Mouse (Mus musculus): ENCODE results near the gene Iffo2.

- TF ChIP-seq POLR2A (IDR thresholded peaks at IDR 0.05; ENCODE audit: borderline replicate concordance, extremely low read depth, insufficient read depth, insufficient read length, poor library complexity, severe bottlenecking): no peak
- 0 out of 2 replicates have a peak, but pooled peaks have one; percentile 9 for TF ChIP-seq CTCF (IDR thresholded peaks at IDR 0.05; ENCODE audit: borderline replicate concordance, extremely low read depth, insufficient read depth, insufficient read length)
Observed at GRCm38 (mm10) chr4:139598950-139599518, 68.7 kb downstream of the Iffo2 start.

All from brain, embryonic 14.5 days (tissue).